In genomic region chr7:71475383-71475782, GRCm38 (mm10) we compare ENCODE assay signal across 14 mouse cellular contexts.
"Had no signal": no experiment of that assay in that cellular context is flagged by ENCODE, and none has a peak within 500 bp of the region (broad histone marks: within the 10 kb centered on the region; RNA-seq: fewer than 3 reads in every experiment).

No protein-coding gene starts in this region.

- H3K9ac ChIP-seq: limb, embryonic 13.5 days; liver, embryonic 14.5 days; neural tube, embryonic 15.5 days had no signal

- H3K9me3 ChIP-seq: limb, embryonic 13.5 days; midbrain, embryonic 10.5 days; neural tube, embryonic 15.5 days had no signal

- H3K36me3 ChIP-seq: limb, embryonic 13.5 days; midbrain, embryonic 10.5 days; neural tube, embryonic 15.5 days had no signal

- H3K27ac ChIP-seq: kidney, postnatal 0 days; layer of hippocampus, adult 2 months; limb, embryonic 13.5 days; liver, embryonic 14.5 days; midbrain, embryonic 10.5 days; neural tube, embryonic 15.5 days had no signal

- H3K27me3 ChIP-seq: limb, embryonic 13.5 days; neural tube, embryonic 15.5 days had no signal

- H3K4me3 ChIP-seq: layer of hippocampus, adult 2 months; limb, embryonic 13.5 days; midbrain, embryonic 10.5 days; myocyte; neural tube, embryonic 15.5 days had no signal

- DNase-seq: kidney, adult 9 months; kidney, postnatal 4 days; lung, adult 18-20 months; lung, postnatal 4 days; midbrain, embryonic 14.5 days; thymus, adult 18-20 months; thymus, postnatal 14 days had no signal

- H3K4me2 ChIP-seq: limb, embryonic 13.5 days; neural tube, embryonic 15.5 days had no signal
